Mouse (Mus musculus) midbrain, embryonic 13.5 days (tissue): ENCODE data around the gene Rac3. TPM values are rescaled to one million over a fixed set of nuclear protein-coding genes. Genes with fewer than 3 reads are reported as not detected.
A peak's percentile ranks its signal among the peaks of the same experiment; 100 is the strongest.
"Not testable (repeated sequence)": the region's sequence is repeated elsewhere in the genome, so short reads cannot be mapped to it uniquely, and the experiment has no call there.

ENCODE experiments used
- ATAC-seq: fragments of 200-750 bp; cut with Nextera tagmentation; 2 replicates; pipeline ENCODE4 v1.8.0; 2017; ENCODE audit warnings: mild to moderate bottlenecking, moderate TSS enrichment, moderate library complexity
- H3K27ac ChIP-seq: fragments of 300-500 bp; sonication (generic); 2 replicates; pipeline ENCODE4 v1.5.1; 2015; ENCODE audit warnings: inconsistent platforms, mild to moderate bottlenecking, moderate library complexity
- H3K27me3 ChIP-seq: fragments of 300-500 bp; sonication (generic); 2 replicates; pipeline ENCODE4 v1.6.1; 2015; ENCODE audit warnings: mild to moderate bottlenecking, inconsistent platforms
- H3K36me3 ChIP-seq: fragments of 300-500 bp; sonication (generic); 2 replicates; pipeline ENCODE4 v1.6.1; 2015; ENCODE audit warnings: mild to moderate bottlenecking, inconsistent platforms
- H3K4me1 ChIP-seq: fragments of 300-500 bp; sonication (generic); replicated peaks from 2 replicates; pipeline ENCODE4 v1.6.1; 2015; ENCODE audit warnings: inconsistent platforms
- H3K4me2 ChIP-seq: fragments of 300-500 bp; sonication (generic); replicated peaks from 2 replicates; pipeline ENCODE4 v1.6.1; 2015; ENCODE audit warnings: moderate library complexity, mild to moderate bottlenecking, inconsistent platforms
- H3K4me3 ChIP-seq: fragments of 300-500 bp; sonication (generic); replicated peaks from 2 replicates; pipeline ENCODE4 v1.5.1; 2015; ENCODE audit warnings: mild to moderate bottlenecking, inconsistent platforms
- H3K9ac ChIP-seq: fragments of 300-500 bp; sonication (generic); replicated peaks from 2 replicates; pipeline ENCODE4 v1.6.1; 2015; ENCODE audit warnings: mild to moderate bottlenecking, inconsistent platforms
- H3K9me3 ChIP-seq: fragments of 300-500 bp; sonication (generic); 2 replicates; pipeline ENCODE4 v1.6.1; 2016; ENCODE audit warnings: mild to moderate bottlenecking, inconsistent platforms
- WGBS: fragments of 180-500 bp; shearing (Covaris S2); methylation state at CpG from one replicate; pipeline ENCODE4 v1.1.7; 2015; 5-methylcytosine and 5-hydroxymethylcytosine counted together
- polyA plus RNA-seq: library from polyadenylated mRNA; unstranded; fragments of >200 nt; fragmentation: Nextera tagmentation; extraction: Ambion mirVana; gene quantifications from 2 replicates; pipeline ENCODE4 v1.2.1, GENCODE M21; 2015

Rac3 gene
- polyA plus RNA-seq, 1 experiment from 2014 or later, result 218 TPM

DNA sequence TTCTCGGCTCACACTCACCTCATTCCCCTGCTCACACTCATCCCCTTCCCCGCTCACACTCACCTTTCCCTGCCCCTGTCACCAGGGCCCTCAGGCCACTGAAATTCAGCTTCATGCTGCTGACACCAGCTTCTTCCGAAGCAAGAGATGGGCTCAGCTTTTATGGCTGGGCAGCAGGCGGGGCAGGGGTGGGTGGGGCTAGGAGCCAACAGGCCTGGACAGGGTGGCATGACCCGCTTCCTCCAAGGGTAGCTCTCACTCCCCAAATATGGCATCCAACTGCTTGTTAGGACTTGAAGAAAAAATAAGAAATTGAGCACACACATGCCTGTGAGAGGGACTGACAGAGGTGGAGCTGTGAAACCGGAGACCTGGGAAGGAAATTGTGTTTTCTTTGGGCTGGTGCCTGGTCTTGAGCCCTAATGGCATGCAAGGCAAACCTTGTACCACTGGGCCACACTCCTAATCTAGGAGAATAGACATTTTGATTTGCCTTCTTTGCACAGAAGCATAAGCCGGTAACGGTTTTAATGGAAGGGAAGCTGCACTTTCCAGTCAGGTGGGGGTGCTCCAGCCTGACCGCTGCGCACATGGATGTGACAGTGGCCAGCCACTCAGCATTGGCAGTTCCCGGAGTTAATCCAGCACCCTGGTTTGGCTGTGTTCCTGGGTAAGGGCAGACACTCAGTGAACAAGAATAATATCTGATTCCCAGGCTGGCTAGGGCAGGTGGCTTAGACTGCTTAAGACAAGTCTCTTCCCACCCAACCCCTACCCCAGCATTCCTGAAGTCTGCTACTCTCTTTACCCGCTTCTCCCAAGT is 10.8 kb downstream of the Rac3 start, which contains the start of gene Cbr2:
TSS of gene Cbr2 (minus strand) at position 257 of the 823 bp plus-strand sequence.
- ATAC-seq, result no peak
- Histone ChIP-seq H3K9ac (no peak within 1 kb of the TSS), H3K27me3 (peaks cover 32% of the 10 kb centered on the region), H3K27ac (no peak within 1 kb of the TSS), H3K36me3 (no peaks in the 10 kb centered on the region), H3K4me1 (0 out of 2 replicates have a peak, but pooled peaks cover 4% of the 10 kb centered on the region), H3K4me2 (no peak within 1 kb of the TSS), H3K4me3 (no peak within 1 kb of the TSS), H3K9me3 (no peaks in the 10 kb centered on the region)
- WGBS, result 81% methylated on average over 12 of the region's 12 CpGs

- Histone ChIP-seq H3K9ac (no peak overlapping the region), H3K4me3 (no peak overlapping the region), H3K36me3 (no peaks in the 10 kb centered on the region), H3K4me1 (0 out of 2 replicates have a peak, but pooled peaks cover 3% of the 10 kb centered on the region), H3K27ac (no peak overlapping the region), H3K9me3 (no peaks in the 10 kb centered on the region), H3K4me2 (no peak overlapping the region), H3K27me3 (peaks cover 25% of the 10 kb centered on the region)
- ATAC-seq, result no peak
- WGBS, result 66% methylated on average over 6 of the region's 6 CpGs
Measured at GRCm38 (mm10) chr11:120733521-120733920, 12.3 kb downstream of the Rac3 start.

- no peak for ATAC-seq
- WGBS, result 72% methylated on average over 6 of the region's 6 CpGs
Measured at GRCm38 (mm10) chr11:120736424-120736823, 15.2 kb downstream of the Rac3 start.

GRCm38 (mm10) chr11:120740981-120741380 is 19.7 kb downstream of the Rac3 start:
- WGBS, result 88% methylated on average over 5 of the region's 5 CpGs
- Histone ChIP-seq H3K27ac (no peak overlapping the region), H3K9ac (no peak overlapping the region), H3K4me3 (no peak overlapping the region), H3K4me1 (no peaks in the 10 kb centered on the region), H3K27me3 (no peaks in the 10 kb centered on the region), H3K36me3 (no peaks in the 10 kb centered on the region), H3K4me2 (no peak overlapping the region), H3K9me3 (no peaks in the 10 kb centered on the region)
- no peak for ATAC-seq

More at GRCm38 (mm10) chr11:120736424-120736823, 15.2 kb downstream of the Rac3 start:
- Histone ChIP-seq H3K36me3 (no peaks in the 10 kb centered on the region), H3K27me3 (peaks cover 7% of the 10 kb centered on the region; the same call in 1 of the 2 replicates), H3K9me3 (no peaks in the 10 kb centered on the region), H3K4me3 (no peak overlapping the region), H3K4me1 (no peaks in the 10 kb centered on the region), H3K9ac (no peak overlapping the region), H3K4me2 (no peak overlapping the region), H3K27ac (no peak overlapping the region)

DNA sequence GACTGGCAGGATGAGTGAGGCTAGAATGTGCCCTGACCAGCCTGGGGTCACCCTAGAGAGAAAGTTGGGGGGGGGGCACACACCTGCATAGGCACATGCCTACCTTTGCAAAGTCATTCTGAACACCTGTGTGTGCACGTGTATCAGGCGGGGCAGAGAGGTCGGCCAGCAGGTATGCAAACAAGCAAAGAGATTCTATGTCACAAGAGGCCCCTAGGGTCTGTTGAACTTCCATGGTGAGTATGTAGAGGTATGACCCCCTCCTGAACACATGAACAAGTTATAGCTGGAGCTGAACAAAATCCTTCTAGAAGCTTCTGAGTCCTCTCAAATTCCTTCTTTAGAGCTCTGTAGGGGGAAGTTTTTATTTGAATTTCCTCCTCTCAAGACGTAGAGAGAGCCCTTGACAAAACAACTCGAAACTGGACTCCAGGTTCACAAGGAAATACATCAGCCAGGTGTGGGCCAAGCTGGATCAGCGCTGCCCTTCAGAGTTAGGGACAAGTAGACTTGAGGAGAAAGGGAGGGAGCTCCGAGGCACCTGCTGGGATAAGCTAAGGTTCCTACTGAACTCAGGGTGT is 22.9 kb downstream of the Rac3 start:
- Histone ChIP-seq H3K9ac (no peak overlapping the region), H3K4me1 (no peaks in the 10 kb centered on the region), H3K27me3 (no peaks in the 10 kb centered on the region), H3K9me3 (no peaks in the 10 kb centered on the region), H3K4me2 (no peak overlapping the region), H3K27ac (no peak overlapping the region), H3K36me3 (no peaks in the 10 kb centered on the region), H3K4me3 (no peak overlapping the region)
- WGBS, result 81% methylated on average over 7 of the region's 7 CpGs
- no peak for ATAC-seq

- H3K36me3 ChIP-seq, result no peaks in the 10 kb centered on the region
- no peak overlapping the region for H3K9ac ChIP-seq
- no peaks in the 10 kb centered on the region for H3K4me1 ChIP-seq
- no peaks in the 10 kb centered on the region for H3K27me3 ChIP-seq
- H3K9me3 ChIP-seq, result no peaks in the 10 kb centered on the region
- H3K4me3 ChIP-seq, result no peak overlapping the region
- 86% methylated on average over 4 of the region's 4 CpGs for WGBS
- H3K4me2 ChIP-seq, result no peak overlapping the region
- no peak overlapping the region for H3K27ac ChIP-seq
- ATAC-seq, result no peak
Measured at GRCm38 (mm10) chr11:120747974-120748373, 26.7 kb downstream of the Rac3 start.

DNA sequence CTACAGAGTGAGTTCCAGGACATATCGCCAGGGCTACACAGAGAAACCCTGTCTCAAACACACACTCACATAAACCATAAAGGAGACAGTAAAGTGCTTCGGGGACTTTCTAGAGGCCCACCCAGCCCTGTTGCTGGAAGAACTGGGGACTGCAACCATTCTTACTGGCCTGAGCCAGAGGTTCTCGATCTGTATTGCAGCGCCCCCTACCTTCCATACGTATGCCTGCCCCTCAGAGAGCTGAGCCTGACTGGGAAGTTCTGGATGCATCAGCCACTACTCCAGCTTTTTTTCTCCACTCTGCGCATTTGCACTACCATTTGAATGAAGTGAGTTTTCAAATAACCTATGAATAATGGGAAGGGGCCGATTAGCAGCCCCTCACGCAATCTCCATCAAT is 28.2 kb downstream of the Rac3 start:
- WGBS, result 56% methylated on average over 8 of the region's 8 CpGs
- H3K9ac ChIP-seq, result no peak overlapping the region
- no peaks in the 10 kb centered on the region for H3K27me3 ChIP-seq
- H3K36me3 ChIP-seq, result no peaks in the 10 kb centered on the region
- H3K4me3 ChIP-seq, result no peak overlapping the region
- no peak for ATAC-seq
- H3K4me1 ChIP-seq, result no peaks in the 10 kb centered on the region
- H3K4me2 ChIP-seq, result no peak overlapping the region
- no peak overlapping the region for H3K27ac ChIP-seq
- no peaks in the 10 kb centered on the region for H3K9me3 ChIP-seq

DNA sequence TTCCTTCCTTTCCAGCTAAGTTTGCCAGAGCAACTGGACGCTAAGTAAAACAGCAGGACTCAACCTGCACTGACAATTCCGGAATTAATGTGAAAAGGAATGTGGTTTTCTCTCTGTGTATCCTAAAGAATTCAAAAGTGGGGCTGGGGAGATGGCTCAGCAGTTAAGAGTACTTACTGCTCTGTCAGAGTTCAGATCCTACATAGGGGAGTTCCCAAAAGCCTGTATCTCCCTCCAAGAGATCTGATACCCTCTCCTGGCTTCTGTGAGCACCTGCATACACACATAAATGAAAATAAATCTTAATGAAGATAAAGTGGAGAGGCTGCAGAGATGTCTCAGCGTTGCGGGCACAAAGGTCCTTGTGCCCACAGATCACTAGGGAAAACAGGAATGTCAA is 30.3 kb downstream of the Rac3 start:
- no peaks in the 10 kb centered on the region for H3K4me1 ChIP-seq
- H3K9me3 ChIP-seq, result no peaks in the 10 kb centered on the region
- H3K27ac ChIP-seq, result no peak overlapping the region
- ATAC-seq, result no peak
- no peak overlapping the region for H3K4me2 ChIP-seq
- no peaks in the 10 kb centered on the region for H3K27me3 ChIP-seq
- no peaks in the 10 kb centered on the region for H3K36me3 ChIP-seq
- no peak overlapping the region for H3K4me3 ChIP-seq
- no peak overlapping the region for H3K9ac ChIP-seq
- WGBS, result 78% methylated on average over 4 of the region's 4 CpGs

DNA sequence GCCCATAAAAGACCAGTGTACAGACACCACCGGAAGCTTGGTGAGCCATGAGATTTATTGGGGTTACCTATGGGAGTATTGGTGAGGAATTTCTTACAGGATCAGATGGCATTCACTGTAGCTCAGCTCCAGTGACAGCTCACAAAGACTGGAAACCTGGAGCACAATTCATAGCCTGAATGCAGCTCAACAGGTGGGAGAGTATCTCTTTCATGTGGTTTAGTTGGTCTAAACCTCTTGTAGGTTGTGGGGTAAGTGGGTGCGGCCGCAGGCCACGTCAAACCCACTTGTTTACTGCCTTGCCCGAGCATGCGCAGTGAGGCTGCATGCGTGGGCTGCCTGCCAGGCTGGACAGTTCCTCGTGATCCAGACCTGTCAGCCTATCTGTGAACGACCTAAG is 39.0 kb downstream of the Rac3 start:
- Histone ChIP-seq H3K9ac (no peak overlapping the region), H3K27ac (no peak overlapping the region)
- 91% methylated on average over 9 of the region's 9 CpGs for WGBS

GRCm38 (mm10) chr11:120761811-120762671 is 40.8 kb downstream of the Rac3 start:
- H3K4me1 ChIP-seq, result no peaks in the 10 kb centered on the region
- no peaks in the 10 kb centered on the region for H3K36me3 ChIP-seq
- H3K9ac ChIP-seq, result no peak overlapping the region
- no peak overlapping the region for H3K4me3 ChIP-seq
- no peak overlapping the region for H3K27ac ChIP-seq
- H3K9me3 ChIP-seq, result peaks cover 11% of the 10 kb centered on the region; the same call in 1 of the 2 replicates
- WGBS, result 74% methylated on average over 14 of the region's 14 CpGs
- ATAC-seq, result no peak
- H3K27me3 ChIP-seq, result peaks cover 11% of the 10 kb centered on the region
- no peak overlapping the region for H3K4me2 ChIP-seq

More for the DNA sequence above, 39.0 kb downstream of the Rac3 start:
- Histone ChIP-seq H3K4me1 (no peaks in the 10 kb centered on the region), H3K9me3 (peaks cover 11% of the 10 kb centered on the region; the same call in 1 of the 2 replicates), H3K4me3 (no peak overlapping the region), H3K36me3 (no peaks in the 10 kb centered on the region), H3K27me3 (peaks cover 11% of the 10 kb centered on the region), H3K4me2 (no peak overlapping the region)
- ATAC-seq, result no peak

DNA sequence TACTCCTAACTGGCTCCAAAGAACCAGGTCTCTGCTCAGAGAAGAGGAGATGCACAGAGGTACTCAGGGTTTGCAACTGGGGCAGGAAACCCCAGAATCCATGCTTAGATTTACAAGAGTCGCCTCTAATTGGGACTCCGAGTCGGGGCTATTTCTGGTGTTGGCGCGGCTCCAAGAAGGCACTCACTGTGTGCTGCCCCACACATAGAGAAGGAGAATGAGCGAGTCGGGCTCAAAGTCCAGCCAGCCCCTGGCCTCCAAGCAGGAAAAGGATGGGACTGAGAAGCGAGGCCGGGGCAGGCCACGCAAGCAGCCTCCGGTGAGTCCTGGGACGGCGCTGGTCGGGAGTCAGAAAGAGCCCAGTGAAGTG is 41.4 kb downstream of the Rac3 start, which contains the start of gene Hmga1b:
TSS of gene Hmga1b (plus strand) at position 123 of the 370 bp plus-strand sequence.
- H3K36me3 ChIP-seq, H3K27ac ChIP-seq, H3K4me3 ChIP-seq, ATAC-seq, H3K9ac ChIP-seq, H3K4me1 ChIP-seq: not testable (repeated sequence)
- 0 out of 2 replicates have a peak within 1 kb of the TSS, but pooled peaks have one; percentile 23 for H3K4me2 ChIP-seq
- WGBS, result 29% methylated on average over 14 of the region's 14 CpGs
- peaks cover 11% of the 10 kb centered on the region; the same call in 1 of the 2 replicates for H3K9me3 ChIP-seq
- peaks cover 11% of the 10 kb centered on the region for H3K27me3 ChIP-seq
